Mouse (Mus musculus) heart, embryonic 11.5 days (tissue): Measurements from ENCODE around the gene Abcc3. TPM values are rescaled to one million over a fixed set of nuclear protein-coding genes. Genes with fewer than 3 reads are reported as not detected.

Experiments used
- ATAC-seq: fragments of 200-750 bp; cut with Nextera tagmentation; replicated peaks from 2 replicates; pipeline ENCODE4 v1.8.0; 2017; ENCODE audit warnings: moderate library complexity; ENCODE audit not compliant: insufficient number of reproducible peaks, low FRiP score, low TSS enrichment
- H3K27ac ChIP-seq: fragments of 300-500 bp; sonication (generic); 2 replicates; pipeline ENCODE4 v1.5.1; 2014; ENCODE audit warnings: mild to moderate bottlenecking, low read depth, low read length
- H3K27me3 ChIP-seq: fragments of 300-500 bp; sonication (generic); 2 replicates; pipeline ENCODE4 v1.6.1; 2014; ENCODE audit warnings: mild to moderate bottlenecking, low read length, mixed read lengths; ENCODE audit not compliant: control insufficient read depth, insufficient read depth
- H3K36me3 ChIP-seq: fragments of 300-500 bp; sonication (generic); 2 replicates; pipeline ENCODE4 v1.6.1; 2014; ENCODE audit warnings: mild to moderate bottlenecking, low read length, moderate library complexity, mixed read lengths; ENCODE audit not compliant: control insufficient read depth, insufficient read depth
- H3K4me1 ChIP-seq: fragments of 300-500 bp; sonication (generic); 2 replicates; pipeline ENCODE4 v1.6.1; 2014; ENCODE audit warnings: low read length; ENCODE audit not compliant: control insufficient read depth, insufficient read depth
- H3K4me2 ChIP-seq: fragments of 300-500 bp; sonication (generic); 2 replicates; pipeline ENCODE4 v1.6.1; 2014; ENCODE audit warnings: mild to moderate bottlenecking, moderate library complexity
- H3K4me3 ChIP-seq: fragments of 300-500 bp; sonication (generic); 2 replicates; pipeline ENCODE4 v1.5.1; 2014; ENCODE audit warnings: low read depth, low read length
- H3K9ac ChIP-seq: fragments of 300-500 bp; sonication (generic); 2 replicates; pipeline ENCODE4 v1.6.1; 2014; ENCODE audit warnings: mild to moderate bottlenecking, low read depth, low read length, moderate library complexity
- H3K9me3 ChIP-seq: fragments of 300-500 bp; sonication (generic); replicated peaks from 2 replicates; pipeline ENCODE4 v1.6.1; 2016; ENCODE audit warnings: low read length; ENCODE audit not compliant: control insufficient read depth
- WGBS: fragments of 180-500 bp; shearing (Covaris S2); extraction: QIAGEN DNeasy Blood & Tissue Kit; methylation state at CpG from one replicate; pipeline ENCODE4 v1.1.7; 2014; ENCODE audit not compliant: insufficient replicate concordance; 5-methylcytosine and 5-hydroxymethylcytosine counted together
- polyA plus RNA-seq: library from polyadenylated mRNA; unstranded; fragments of >200 nt; fragmentation: Nextera tagmentation; extraction: Ambion mirVana; gene quantifications from 2 replicates; pipeline ENCODE4 v1.2.1, GENCODE M21; 2014

Abcc3 gene
- polyA plus RNA-seq, 1 experiment from 2014 or later: 0.34 TPM

- no peaks in the 10 kb centered on the region for H3K36me3 ChIP-seq
- no peak for ATAC-seq
- no peak overlapping the region for H3K27ac ChIP-seq
- peaks cover 29% of the 10 kb centered on the region for H3K4me1 ChIP-seq
- H3K27me3 ChIP-seq: peaks cover 26% of the 10 kb centered on the region
- no peaks in the 10 kb centered on the region for H3K9me3 ChIP-seq
- H3K9ac ChIP-seq: no peak overlapping the region
- H3K4me3 ChIP-seq: no peak overlapping the region
- no peak overlapping the region for H3K4me2 ChIP-seq
- WGBS: 49% methylated on average over 15 of the region's 15 CpGs
Measured at GRCm38 (mm10) chr11:94424380-94424779, 31.6 kb upstream of the Abcc3 start.

GRCm38 (mm10) chr11:94423855-94424254 lies 31.1 kb upstream of the Abcc3 start:
- Histone ChIP-seq H3K9me3 (no peaks in the 10 kb centered on the region), H3K4me2 (no peak overlapping the region), H3K27me3 (peaks cover 28% of the 10 kb centered on the region), H3K4me1 (peaks cover 23% of the 10 kb centered on the region), H3K36me3 (no peaks in the 10 kb centered on the region), H3K4me3 (no peak overlapping the region), H3K9ac (no peak overlapping the region), H3K27ac (no peak overlapping the region)
- 49% methylated on average over 5 of the region's 5 CpGs for WGBS
- no peak for ATAC-seq

- Histone ChIP-seq H3K4me2 (no peak overlapping the region), H3K36me3 (no peaks in the 10 kb centered on the region), H3K27me3 (peaks cover 47% of the 10 kb centered on the region), H3K4me1 (peaks cover 9% of the 10 kb centered on the region; the same call in 1 of the 2 replicates), H3K27ac (no peak overlapping the region), H3K9ac (0 out of 2 replicates have a peak overlapping the region, but pooled peaks have one; percentile 5), H3K4me3 (no peak overlapping the region), H3K9me3 (no peaks in the 10 kb centered on the region)
- 59% methylated on average over 6 of the region's 6 CpGs for WGBS
- ATAC-seq: no peak
Measured at GRCm38 (mm10) chr11:94420991-94421390, 28.2 kb upstream of the Abcc3 start.

- Histone ChIP-seq H3K27me3 (peaks cover 48% of the 10 kb centered on the region), H3K4me3 (no peak overlapping the region), H3K36me3 (no peaks in the 10 kb centered on the region)
Measured at GRCm38 (mm10) chr11:94420325-94420724, 27.5 kb upstream of the Abcc3 start.

GRCm38 (mm10) chr11:94419004-94419727 lies 26.4 kb upstream of the Abcc3 start:
- 53% methylated on average over 10 of the region's 10 CpGs for WGBS
- H3K27ac ChIP-seq: no peak overlapping the region

More at GRCm38 (mm10) chr11:94420325-94420724, 27.5 kb upstream of the Abcc3 start:
- no peak overlapping the region for H3K4me2 ChIP-seq
- WGBS: 34% methylated on average over 7 of the region's 7 CpGs
- H3K4me1 ChIP-seq: peaks cover 13% of the 10 kb centered on the region; the same call in 1 of the 2 replicates
- no peaks in the 10 kb centered on the region for H3K9me3 ChIP-seq
- H3K27ac ChIP-seq: no peak overlapping the region
- no peak overlapping the region for H3K9ac ChIP-seq
- ATAC-seq: no peak

GRCm38 (mm10) chr11:94414042-94414441 lies 21.2 kb upstream of the Abcc3 start:
- peaks cover 61% of the 10 kb centered on the region for H3K27me3 ChIP-seq
- H3K27ac ChIP-seq: no peak overlapping the region
- H3K9me3 ChIP-seq: no peaks in the 10 kb centered on the region
- 59% methylated on average over 4 of the region's 4 CpGs for WGBS
- H3K4me3 ChIP-seq: no peak overlapping the region
- no peak overlapping the region for H3K9ac ChIP-seq
- H3K36me3 ChIP-seq: no peaks in the 10 kb centered on the region
- ATAC-seq: no peak
- peaks cover 37% of the 10 kb centered on the region for H3K4me1 ChIP-seq
- H3K4me2 ChIP-seq: no peak overlapping the region

More at GRCm38 (mm10) chr11:94419004-94419727, 26.4 kb upstream of the Abcc3 start:
- Histone ChIP-seq H3K9ac (no peak overlapping the region), H3K9me3 (no peaks in the 10 kb centered on the region), H3K4me2 (no peak overlapping the region), H3K4me1 (peaks cover 18% of the 10 kb centered on the region), H3K36me3 (no peaks in the 10 kb centered on the region), H3K27me3 (peaks cover 52% of the 10 kb centered on the region), H3K4me3 (no peak overlapping the region)
- no peak for ATAC-seq

GRCm38 (mm10) chr11:94413516-94413915 lies 20.7 kb upstream of the Abcc3 start:
- Histone ChIP-seq H3K9me3 (no peaks in the 10 kb centered on the region), H3K9ac (peak overlapping the region; percentile 10), H3K4me1 (peaks cover 37% of the 10 kb centered on the region), H3K36me3 (no peaks in the 10 kb centered on the region), H3K4me2 (peak overlapping the region; percentile 54), H3K27ac (0 out of 2 replicates have a peak overlapping the region, but pooled peaks have one; percentile 66), H3K4me3 (no peak overlapping the region), H3K27me3 (peaks cover 56% of the 10 kb centered on the region)
- no peak for ATAC-seq
- 33% methylated on average over 8 of the region's 8 CpGs for WGBS

- Histone ChIP-seq H3K9me3 (no peaks in the 10 kb centered on the region), H3K27ac (peak overlapping the region; percentile 66), H3K36me3 (no peaks in the 10 kb centered on the region), H3K4me3 (peak overlapping the region; percentile 8; the same call in 1 of the 2 replicates), H3K27me3 (peaks cover 53% of the 10 kb centered on the region), H3K9ac (peak overlapping the region; percentile 16; the same call in 1 of the 2 replicates), H3K4me1 (peaks cover 37% of the 10 kb centered on the region), H3K4me2 (peak overlapping the region; percentile 54)
- ATAC-seq: no peak; the same call in 1 of the 2 replicates
- WGBS: 17% methylated on average over 10 of the region's 10 CpGs
Measured at GRCm38 (mm10) chr11:94412998-94413469, 20.2 kb upstream of the Abcc3 start.
